Mouse (Mus musculus): ENCODE data around the gene Hinfp.

Gene Hinfp

GRCm38 (mm10) chr9:44305466-44306079 is at the start of gene Hinfp:
Gene Hinfp (minus strand): TSS chr9:44305671.
- peak; percentile 99 for DNase-seq

GRCm38 (mm10) chr9:44353142-44353541 is 47.7 kb upstream of the Hinfp start:
- no peak for DNase-seq

GRCm38 (mm10) chr9:44352337-44352736 is 46.9 kb upstream of the Hinfp start:
- no peak for DNase-seq

- no peak for DNase-seq
Measured at GRCm38 (mm10) chr9:44351396-44351795, 45.9 kb upstream of the Hinfp start.

- no peak for DNase-seq
Measured at GRCm38 (mm10) chr9:44348546-44348945, 43.1 kb upstream of the Hinfp start.

GRCm38 (mm10) chr9:44347621-44348020 is 42.1 kb upstream of the Hinfp start:
- no peak for DNase-seq

GRCm38 (mm10) chr9:44347166-44347565 is 41.7 kb upstream of the Hinfp start:
- no peak for DNase-seq

GRCm38 (mm10) chr9:44345570-44346433 is 40.3 kb upstream of the Hinfp start:
- no peak for DNase-seq

GRCm38 (mm10) chr9:44343781-44344421 is 38.4 kb upstream of the Hinfp start, which contains the start of gene Hmbs:
Gene Hmbs (minus strand): TSS chr9:44344228.
- DNase-seq = peak; percentile 94

- DNase-seq = peak; percentile 91
Measured at GRCm38 (mm10) chr9:44343290-44343689, 37.8 kb upstream of the Hinfp start.

GRCm38 (mm10) chr9:44342605-44343004 is 37.1 kb upstream of the Hinfp start:
- DNase-seq = no peak

- peak; percentile 96 for DNase-seq
Measured at GRCm38 (mm10) chr9:44342173-44342572, 36.7 kb upstream of the Hinfp start.

GRCm38 (mm10) chr9:44341487-44341886 is 36.0 kb upstream of the Hinfp start:
- no peak for DNase-seq

- DNase-seq = no peak
Measured at GRCm38 (mm10) chr9:44338574-44338973, 33.1 kb upstream of the Hinfp start.

GRCm38 (mm10) chr9:44337436-44338169 is 32.1 kb upstream of the Hinfp start:
- DNase-seq = no peak

GRCm38 (mm10) chr9:44336964-44337363 is 31.5 kb upstream of the Hinfp start:
- DNase-seq = no peak

- peak; percentile 50 for DNase-seq
Measured at GRCm38 (mm10) chr9:44336513-44336912, 31.0 kb upstream of the Hinfp start.

- peak; percentile 65 for DNase-seq
Measured at GRCm38 (mm10) chr9:44336093-44336406, 30.6 kb upstream of the Hinfp start.

- DNase-seq = peak; percentile 79
Measured at GRCm38 (mm10) chr9:44335331-44336092, 30.0 kb upstream of the Hinfp start.

GRCm38 (mm10) chr9:44334396-44335330 is 29.2 kb upstream of the Hinfp start, which contains the start of gene H2afx:
Gene H2afx (plus strand): TSS chr9:44334694.
- peak; percentile 99 for DNase-seq
